Mouse (Mus musculus) myocyte (in vitro differentiated cells): ENCODE measurements around the gene Selenow.

Source experiments
- E2F4 ChIP-seq: IDR thresholded peaks from one replicate; pipeline ENCODE4 v1.6.1; 2011; ENCODE audit warnings: mild to moderate bottlenecking, control low read depth, moderate library complexity; ENCODE audit not compliant: insufficient read depth
- MAX ChIP-seq: IDR thresholded peaks from one replicate; pipeline ENCODE4 v1.6.1; 2011; ENCODE audit warnings: low read depth, mild to moderate bottlenecking, control low read depth
- MYOD1 ChIP-seq, 3 experiments: IDR thresholded peaks; one replicate each; pipeline ENCODE4 v1.6.1; 2011; ENCODE audit warnings: control low read depth in 2 of 3, low read depth in 2 of 3, mild to moderate bottlenecking in 2 of 3, moderate library complexity in 1 of 3; ENCODE audit not compliant: insufficient read length in 2 of 3, control insufficient read depth in 1 of 3
- MYOG ChIP-seq, 3 experiments: IDR thresholded peaks; one replicate each; pipeline ENCODE4 v1.6.1; 2011; ENCODE audit warnings: control low read depth in 2 of 3, low read depth in 2 of 3, mild to moderate bottlenecking in 2 of 3; ENCODE audit not compliant: insufficient read length in 2 of 3, control insufficient read depth in 1 of 3, insufficient read depth in 1 of 3
- POLR2A ChIP-seq: IDR thresholded peaks from one replicate; pipeline ENCODE4 v1.6.1; 2011; ENCODE audit warnings: low read depth, mild to moderate bottlenecking, control low read depth, moderate library complexity; ENCODE audit not compliant: insufficient read length
- POLR2AphosphoS2 ChIP-seq: IDR thresholded peaks from one replicate; pipeline ENCODE4 v1.6.1; 2011; ENCODE audit warnings: low read depth, control low read depth; ENCODE audit not compliant: insufficient read length
- SRF ChIP-seq: IDR thresholded peaks from one replicate; pipeline ENCODE4 v1.6.1; 2011; ENCODE audit warnings: low read depth; ENCODE audit not compliant: control insufficient read depth, insufficient read length
- TCF12 ChIP-seq: IDR thresholded peaks from one replicate; pipeline ENCODE4 v1.6.1; 2011; ENCODE audit warnings: mild to moderate bottlenecking, control low read depth; ENCODE audit not compliant: poor library complexity, insufficient read depth, severe bottlenecking
- TCF3 ChIP-seq: IDR thresholded peaks from one replicate; pipeline ENCODE4 v1.6.1; 2011; ENCODE audit warnings: low read depth, control low read depth; ENCODE audit not compliant: insufficient read length
- USF1 ChIP-seq: IDR thresholded peaks from one replicate; pipeline ENCODE4 v1.6.1; 2011; ENCODE audit warnings: low read depth, mild to moderate bottlenecking, control low read depth, moderate library complexity

DNA sequence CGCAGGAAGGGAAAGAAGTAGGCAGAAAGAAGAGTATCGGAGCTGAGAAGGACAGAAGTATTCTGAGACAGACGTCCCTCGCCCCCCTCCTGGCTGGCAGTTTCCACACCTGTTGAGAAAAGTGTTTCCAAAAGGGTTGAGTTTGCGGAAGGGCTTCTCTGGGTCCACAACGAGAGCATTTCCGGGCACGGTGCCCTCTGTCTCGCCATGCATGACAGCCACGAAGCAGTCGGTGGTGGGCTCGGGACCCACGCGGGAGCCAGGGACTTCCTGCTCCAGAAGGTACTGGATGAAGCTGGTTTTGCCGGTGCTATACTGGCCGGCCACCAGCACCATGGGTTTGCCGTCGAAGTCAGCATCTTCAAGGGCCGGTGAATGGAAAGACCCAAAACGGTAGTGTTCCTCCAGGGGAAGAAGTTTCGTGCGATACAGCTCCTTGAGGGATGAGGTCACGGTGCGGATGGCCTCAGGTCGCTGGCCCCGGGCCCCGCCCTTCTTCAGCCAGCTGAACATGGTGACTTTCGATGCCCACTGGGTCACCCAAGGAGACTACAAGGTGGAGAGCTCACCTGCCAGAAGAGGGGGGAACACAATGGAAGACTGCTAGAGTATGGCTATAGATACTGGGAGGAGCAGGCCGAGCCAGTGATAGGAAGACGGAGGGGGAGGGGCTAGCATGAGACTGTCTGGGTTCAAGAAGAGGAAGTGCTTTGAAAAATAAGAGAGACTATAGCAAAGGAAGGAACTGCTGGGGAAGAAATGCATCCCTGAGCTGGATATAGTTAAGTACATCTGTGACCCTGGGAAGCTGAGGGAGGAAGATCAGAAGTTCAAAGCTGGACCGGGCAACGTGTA, 41.8 kb upstream of the Selenow start:
- TF ChIP-seq TCF12: no peak
- no peak for TF ChIP-seq MYOG (IDR thresholded peaks at IDR 0.05; ENCODE audit: control insufficient read depth in 1 of 3, insufficient read depth in 1 of 3, insufficient read length in 2 of 3, low read depth in 2 of 3)
- TF ChIP-seq MAX: no peak
- TF ChIP-seq POLR2A: no peak
- TF ChIP-seq POLR2AphosphoS2: no peak
- no peak for TF ChIP-seq USF1
- no peak for TF ChIP-seq SRF
- TF ChIP-seq TCF3: no peak
- TF ChIP-seq MYOD1 (IDR thresholded peaks at IDR 0.05; ENCODE audit: control insufficient read depth in 1 of 3, insufficient read length in 2 of 3, low read depth in 2 of 3): no peak
- no peak for TF ChIP-seq E2F4
